Mouse (Mus musculus): ENCODE results near the gene Atp6v1g3. TPM values are rescaled to one million over a fixed set of nuclear protein-coding genes. Genes with fewer than 3 reads are reported as not detected.
A peak's percentile ranks its signal among the peaks of the same experiment; 100 is the strongest.

The Atp6v1g3 gene
- polyA plus RNA-seq, 1 experiment from 2014 or later: not detected

GRCm38 (mm10) chr1:138328320-138328719 is 54.8 kb downstream of the Atp6v1g3 start:
- no peak for ATAC-seq (ENCODE audit: insufficient read depth, low FRiP score)
- H3K4me2 ChIP-seq (ENCODE audit: low read depth, low read length): peak overlapping the region; percentile 39; the same call in 1 of the 2 replicates

DNA sequence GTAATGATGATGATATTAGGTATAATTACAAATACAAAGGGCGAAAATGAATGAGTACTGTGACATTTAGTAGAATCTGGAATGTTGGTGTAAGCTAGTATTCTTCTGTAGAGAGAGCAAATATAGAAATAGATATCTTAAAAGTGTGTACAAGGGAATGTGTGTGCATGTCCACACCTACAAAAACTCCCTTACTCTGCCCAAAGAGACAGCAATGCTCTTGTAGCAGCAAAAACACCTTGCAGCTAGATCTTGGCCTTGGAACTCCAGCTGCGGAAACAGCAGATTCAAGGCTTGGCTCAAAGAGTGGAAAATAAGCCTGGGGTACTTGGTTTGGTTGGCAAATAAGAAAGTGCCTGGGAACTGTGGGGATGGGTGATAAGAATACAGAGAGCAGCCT is 57.0 kb downstream of the Atp6v1g3 start:
- no peak overlapping the region for H3K27ac ChIP-seq (ENCODE audit: low read length)
- 84% methylated on average over 2 of the region's 2 CpGs for WGBS

More at GRCm38 (mm10) chr1:138328320-138328719, 54.8 kb downstream of the Atp6v1g3 start:
- WGBS: 11% methylated on average over 12 of the region's 12 CpGs
- H3K27ac ChIP-seq (ENCODE audit: low read length): no peak overlapping the region
- 0 out of 2 replicates have a peak overlapping the region, but pooled peaks have one; percentile 11 for H3K4me3 ChIP-seq (replicated peaks; ENCODE audit: low read length)
- no peaks in the 10 kb centered on the region for H3K36me3 ChIP-seq (ENCODE audit: control insufficient read depth, insufficient read depth, low read length)
- H3K4me1 ChIP-seq (ENCODE audit: control insufficient read depth, insufficient read depth, low read length): no peaks in the 10 kb centered on the region
- no peak overlapping the region for H3K9ac ChIP-seq (ENCODE audit: low read length)
- no peaks in the 10 kb centered on the region for H3K27me3 ChIP-seq (ENCODE audit: control insufficient read depth, insufficient read depth, low read length)
- H3K9me3 ChIP-seq (replicated peaks; ENCODE audit: control insufficient read depth, low read length): no peaks in the 10 kb centered on the region

DNA sequence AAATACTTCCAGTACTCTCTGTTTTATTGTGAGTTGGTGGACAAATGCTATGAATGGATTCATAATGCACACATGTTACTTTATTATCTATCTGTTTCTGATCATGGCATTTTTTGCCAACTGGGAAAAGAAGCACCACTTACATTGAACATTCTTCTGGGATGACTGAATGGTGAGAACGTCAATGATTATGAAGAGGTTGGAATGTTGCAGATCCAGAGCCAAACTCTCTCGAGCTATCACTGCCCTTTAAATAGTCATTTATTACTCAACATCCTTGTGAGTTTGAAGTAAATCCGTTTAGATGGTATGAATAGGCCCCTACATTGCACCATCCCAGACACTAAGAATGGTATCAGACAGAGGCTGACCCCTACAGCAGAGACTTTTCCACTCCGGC is 58.1 kb downstream of the Atp6v1g3 start:
- H3K4me1 ChIP-seq (ENCODE audit: control insufficient read depth, insufficient read depth, low read length): no peaks in the 10 kb centered on the region
- H3K9me3 ChIP-seq (replicated peaks; ENCODE audit: control insufficient read depth, low read length): no peaks in the 10 kb centered on the region
- no peak overlapping the region for H3K9ac ChIP-seq (ENCODE audit: low read length)
- WGBS: 62% methylated on average over 4 of the region's 4 CpGs
- no peak overlapping the region for H3K4me2 ChIP-seq (ENCODE audit: low read depth, low read length)
- no peaks in the 10 kb centered on the region for H3K36me3 ChIP-seq (ENCODE audit: control insufficient read depth, insufficient read depth, low read length)
- no peak overlapping the region for H3K27ac ChIP-seq (ENCODE audit: low read length)
- no peak for ATAC-seq (ENCODE audit: insufficient read depth, low FRiP score)
- no peak overlapping the region for H3K4me3 ChIP-seq (replicated peaks; ENCODE audit: low read length)
- H3K27me3 ChIP-seq (ENCODE audit: control insufficient read depth, insufficient read depth, low read length): no peaks in the 10 kb centered on the region

More for the DNA sequence above, 57.0 kb downstream of the Atp6v1g3 start:
- no peaks in the 10 kb centered on the region for H3K4me1 ChIP-seq (ENCODE audit: control insufficient read depth, insufficient read depth, low read length)
- no peaks in the 10 kb centered on the region for H3K27me3 ChIP-seq (ENCODE audit: control insufficient read depth, insufficient read depth, low read length)
- H3K9me3 ChIP-seq (replicated peaks; ENCODE audit: control insufficient read depth, low read length): no peaks in the 10 kb centered on the region
- no peaks in the 10 kb centered on the region for H3K36me3 ChIP-seq (ENCODE audit: control insufficient read depth, insufficient read depth, low read length)
- ATAC-seq (ENCODE audit: insufficient read depth, low FRiP score): no peak
- H3K4me2 ChIP-seq (ENCODE audit: low read depth, low read length): no peak overlapping the region
- H3K4me3 ChIP-seq (replicated peaks; ENCODE audit: low read length): no peak overlapping the region
- H3K9ac ChIP-seq (ENCODE audit: low read length): no peak overlapping the region

DNA sequence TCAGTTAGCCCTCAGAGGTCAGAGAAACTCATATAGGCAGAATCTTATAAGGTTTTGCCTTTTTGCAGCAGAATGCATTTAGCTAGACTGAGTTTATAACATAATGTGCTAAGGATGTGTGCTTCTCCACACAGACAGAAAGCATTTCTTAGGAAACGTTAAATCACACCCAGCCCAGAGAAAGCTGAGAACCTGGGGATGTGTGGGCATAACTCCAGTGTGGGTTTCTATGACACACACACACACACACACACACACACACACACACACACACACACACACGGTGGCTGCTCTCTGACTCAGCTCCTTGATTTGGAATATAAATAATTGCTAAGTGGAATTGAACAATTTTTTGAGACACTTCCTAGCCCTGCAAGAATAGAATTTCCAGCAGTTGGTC is 61.2 kb downstream of the Atp6v1g3 start:
- no peaks in the 10 kb centered on the region for H3K9me3 ChIP-seq (replicated peaks; ENCODE audit: control insufficient read depth, low read length)
- H3K4me2 ChIP-seq (ENCODE audit: low read depth, low read length): no peak overlapping the region
- no peaks in the 10 kb centered on the region for H3K4me1 ChIP-seq (ENCODE audit: control insufficient read depth, insufficient read depth, low read length)
- WGBS: 47% methylated on average over 2 of the region's 2 CpGs
- no peaks in the 10 kb centered on the region for H3K27me3 ChIP-seq (ENCODE audit: control insufficient read depth, insufficient read depth, low read length)
- H3K36me3 ChIP-seq (ENCODE audit: control insufficient read depth, insufficient read depth, low read length): no peaks in the 10 kb centered on the region
- H3K9ac ChIP-seq (ENCODE audit: low read length): no peak overlapping the region
- no peak overlapping the region for H3K27ac ChIP-seq (ENCODE audit: low read length)
- H3K4me3 ChIP-seq (replicated peaks; ENCODE audit: low read length): no peak overlapping the region
- ATAC-seq (ENCODE audit: insufficient read depth, low FRiP score): no peak

DNA sequence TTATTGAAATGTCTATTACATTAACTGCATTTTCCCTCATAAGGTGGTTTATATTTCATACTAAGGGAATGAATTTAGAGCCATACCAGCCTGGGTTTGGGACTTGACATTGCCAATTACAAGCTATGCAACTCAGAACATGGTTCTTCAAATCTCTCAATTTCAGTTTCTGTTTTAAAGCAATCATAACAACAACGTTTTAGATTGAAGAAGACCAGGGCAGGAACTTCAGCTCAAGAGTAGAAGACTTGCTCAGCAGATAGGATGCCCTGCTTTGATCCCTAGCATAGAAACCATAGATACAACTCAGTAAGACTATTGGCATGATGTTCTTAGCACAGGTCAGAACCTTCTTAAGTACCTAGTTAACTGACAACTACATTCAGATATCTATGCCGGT is 63.9 kb downstream of the Atp6v1g3 start:
- Histone ChIP-seq H3K4me2 (ENCODE audit: low read depth, low read length) (no peak overlapping the region), H3K4me3 (replicated peaks; ENCODE audit: low read length) (no peak overlapping the region), H3K36me3 (ENCODE audit: control insufficient read depth, insufficient read depth, low read length) (no peaks in the 10 kb centered on the region), H3K9me3 (replicated peaks; ENCODE audit: control insufficient read depth, low read length) (no peaks in the 10 kb centered on the region), H3K4me1 (ENCODE audit: control insufficient read depth, insufficient read depth, low read length) (no peaks in the 10 kb centered on the region), H3K27ac (ENCODE audit: low read length) (no peak overlapping the region), H3K27me3 (ENCODE audit: control insufficient read depth, insufficient read depth, low read length) (no peaks in the 10 kb centered on the region), H3K9ac (ENCODE audit: low read length) (no peak overlapping the region)
- WGBS: 70% methylated on average over 2 of the region's 2 CpGs
- no peak for ATAC-seq (ENCODE audit: insufficient read depth, low FRiP score)

Other genes starting within 250 kb of the Atp6v1g3 start
- 5.9 and 6.5 TPM in 2 replicates for gene Ptprc, start 98.0 kb upstream of the Atp6v1g3 start, polyA plus RNA-seq (2015; fragmentation: Nextera tagmentation; extraction: Ambion mirVana)

Data from stomach, embryonic 16.5 days (tissue).